Mouse (Mus musculus) midbrain, postnatal 0 days (tissue): ENCODE measurements around the gene Calr. TPM values are rescaled to one million over a fixed set of nuclear protein-coding genes. Genes with fewer than 3 reads are reported as not detected.
A peak's percentile ranks its signal among the peaks of the same experiment; 100 is the strongest.

Source experiments
- ATAC-seq: fragments of 200-750 bp; cut with Nextera tagmentation; 2 replicates; pipeline ENCODE4 v1.8.0; 2017; ENCODE audit warnings: moderate number of reproducible peaks, mild to moderate bottlenecking, moderate TSS enrichment, moderate library complexity; ENCODE audit not compliant: low FRiP score
- DNase-seq: peaks from one replicate; pipeline ENCODE4 v3.0.0-alpha.2; 2015; ENCODE audit warnings: low spot score
- H3K27ac ChIP-seq: fragments of 300-500 bp; sonication (generic); 2 replicates; pipeline ENCODE4 v1.5.1; 2014; ENCODE audit warnings: low read depth, mild to moderate bottlenecking, low read length, mixed read lengths
- H3K27me3 ChIP-seq: fragments of 300-500 bp; sonication (generic); 2 replicates; pipeline ENCODE4 v1.6.1; 2014; ENCODE audit warnings: low read length, control low read depth, mixed read lengths; ENCODE audit not compliant: insufficient read depth
- H3K36me3 ChIP-seq: fragments of 300-500 bp; sonication (generic); 2 replicates; pipeline ENCODE4 v1.6.1; 2014; ENCODE audit warnings: low read length, control low read depth, mixed read lengths; ENCODE audit not compliant: insufficient read depth
- H3K4me1 ChIP-seq: fragments of 300-500 bp; sonication (generic); 2 replicates; pipeline ENCODE4 v1.6.1; 2014; ENCODE audit warnings: mild to moderate bottlenecking, control low read depth, antibody characterized with exemption, low read length, mixed read lengths; ENCODE audit not compliant: insufficient read depth
- H3K4me2 ChIP-seq: fragments of 300-500 bp; sonication (generic); 2 replicates; pipeline ENCODE4 v1.6.1; 2014; ENCODE audit warnings: low read depth, mild to moderate bottlenecking, low read length, mixed read lengths; ENCODE audit not compliant: poor library complexity, severe bottlenecking
- H3K4me3 ChIP-seq: fragments of 300-500 bp; sonication (generic); 2 replicates; pipeline ENCODE4 v1.5.1; 2014; ENCODE audit warnings: low read depth, mild to moderate bottlenecking, low read length, moderate library complexity
- H3K9ac ChIP-seq: fragments of 300-500 bp; sonication (generic); replicated peaks from 2 replicates; pipeline ENCODE4 v1.6.1; 2014; ENCODE audit warnings: mild to moderate bottlenecking, low read length, moderate library complexity, mixed read lengths; ENCODE audit not compliant: poor library complexity, severe bottlenecking
- H3K9me3 ChIP-seq: fragments of 300-500 bp; sonication (generic); 2 replicates; pipeline ENCODE4 v1.6.1; 2016; ENCODE audit warnings: low read length, control low read depth
- CTCF ChIP-seq: IDR thresholded peaks from 2 replicates; pipeline ENCODE4 v1.5.1; 2016; ENCODE audit warnings: antibody characterized with exemption, mild to moderate bottlenecking
- WGBS: fragments of 180-500 bp; shearing (Covaris S2); extraction: QIAGEN DNeasy Blood & Tissue Kit; methylation state at CpG from one replicate; pipeline ENCODE4 v1.1.7; 2014; 5-methylcytosine and 5-hydroxymethylcytosine counted together
- polyA plus RNA-seq: library from polyadenylated mRNA; unstranded; fragments of >200 nt; fragmentation: Nextera tagmentation; extraction: Ambion mirVana; gene quantifications from 2 replicates; pipeline ENCODE4 v1.2.1, GENCODE M21; 2015
- total RNA-seq: library from RNA; depleted of rRNA; stranded (reverse); fragments of >200 nt; gene quantifications from 2 replicates; pipeline ENCODE4 v1.2.3, GENCODE M21; 2014

Calr gene
- total and polyA plus RNA-seq, 2 experiments from 2014 or later, result 369 to 444 TPM

- Histone ChIP-seq H3K36me3 (peaks cover 44% of the 10 kb centered on the region), H3K4me3 (no peak overlapping the region), H3K4me1 (peaks cover 11% of the 10 kb centered on the region), H3K9me3 (no peaks in the 10 kb centered on the region), H3K4me2 (no peak overlapping the region), H3K27me3 (no peaks in the 10 kb centered on the region), H3K9ac (0 out of 2 replicates have a peak overlapping the region, but pooled peaks have one; percentile 2), H3K27ac (no peak overlapping the region)
- WGBS, result 68% methylated on average over 10 of the region's 10 CpGs
- DNase-seq, result peak; percentile 80
- no peak for TF ChIP-seq CTCF
- ATAC-seq, result no peak
Observed at GRCm38 (mm10) chr8:84834866-84835855, 11.6 kb downstream of the Calr start.

GRCm38 (mm10) chr8:84834002-84834865 is 12.5 kb downstream of the Calr start:
- Histone ChIP-seq H3K9me3 (no peaks in the 10 kb centered on the region), H3K27me3 (no peaks in the 10 kb centered on the region), H3K36me3 (peaks cover 44% of the 10 kb centered on the region), H3K4me3 (no peak overlapping the region), H3K9ac (no peak overlapping the region), H3K4me2 (no peak overlapping the region), H3K4me1 (peaks cover 6% of the 10 kb centered on the region; the same call in 1 of the 2 replicates), H3K27ac (no peak overlapping the region)
- WGBS, result 82% methylated on average over 19 of the region's 19 CpGs
- no peak for TF ChIP-seq CTCF
- ATAC-seq (no peak), DNase-seq (peak; percentile 66)

GRCm38 (mm10) chr8:84832759-84833742 is 13.7 kb downstream of the Calr start:
- Histone ChIP-seq H3K9ac (peak overlapping the region; percentile 99), H3K4me3 (peak overlapping the region; percentile 90), H3K9me3 (no peaks in the 10 kb centered on the region), H3K27ac (peak overlapping the region; percentile 97), H3K4me2 (peak overlapping the region; percentile 66), H3K4me1 (peaks cover 5% of the 10 kb centered on the region; the same call in 1 of the 2 replicates), H3K27me3 (no peaks in the 10 kb centered on the region), H3K36me3 (peaks cover 40% of the 10 kb centered on the region)
- TF ChIP-seq CTCF, result peak; percentile 35
- no peak for DNase-seq
- 71% methylated on average over 10 of the region's 10 CpGs for WGBS
- ATAC-seq, result no peak

GRCm38 (mm10) chr8:84832034-84832717 is 14.6 kb downstream of the Calr start:
- H3K4me3 ChIP-seq, result peak overlapping the region; percentile 90
- H3K9me3 ChIP-seq, result no peaks in the 10 kb centered on the region
- TF ChIP-seq CTCF, result no peak
- H3K4me2 ChIP-seq, result peak overlapping the region; percentile 66
- peak overlapping the region; percentile 97 for H3K27ac ChIP-seq
- peak; percentile 64; the same call in 1 of the 2 replicates for ATAC-seq
- DNase-seq, result peak; percentile 74
- H3K9ac ChIP-seq, result peak overlapping the region; percentile 99
- peaks cover 31% of the 10 kb centered on the region for H3K36me3 ChIP-seq
- peaks cover 5% of the 10 kb centered on the region; the same call in 1 of the 2 replicates for H3K4me1 ChIP-seq
- WGBS, result 1% methylated on average over 58 of the region's 59 CpGs
- no peaks in the 10 kb centered on the region for H3K27me3 ChIP-seq
